Comparison of ENCODE assay signal across 2 mouse cellular contexts in genomic region chr1:72309744-72310424, GRCm38 (mm10).
TF ChIP-seq lines count a peak whose summit lies in the region.

No protein-coding gene starts in this region.

TF ChIP-seq in CH12.LX, 34 proteins besides CTCF, POLR2A, EP300 and RAD21:
- TF ChIP-seq HCFC1 (IDR thresholded peaks at IDR 0.05; ENCODE audit: low read depth, low read length) (no peak), ETS1 (conservative IDR thresholded peaks at IDR 0.05; ENCODE audit: low read depth, low read length) (peak; percentile 34; the same call in 1 of the 2 replicates)
TF ChIP-seq in CH12.LX: peak in this region for 1.

TF ChIP-seq in myocyte, 11 proteins besides CTCF, POLR2A, EP300 and RAD21:
- TF ChIP-seq USF1 (IDR thresholded peaks at IDR 0.05; ENCODE audit: low read depth) (peak; percentile 56), POLR2AphosphoS2 (IDR thresholded peaks at IDR 0.05; ENCODE audit: insufficient read length, low read depth) (peak; percentile 18), REST (IDR thresholded peaks at IDR 0.05; ENCODE audit: insufficient read depth, insufficient read length) (no peak), SRF (IDR thresholded peaks at IDR 0.05; ENCODE audit: control insufficient read depth, insufficient read length, low read depth) (peak; percentile 7), MYOD1 (IDR thresholded peaks at IDR 0.05; ENCODE audit: control insufficient read depth in 1 of 3, insufficient read length in 2 of 3, low read depth in 2 of 3) (peak; percentile 82 to 98 (median 98)), TCF3 (IDR thresholded peaks at IDR 0.05; ENCODE audit: insufficient read length, low read depth) (peak; percentile 97), TCF12 (IDR thresholded peaks at IDR 0.05; ENCODE audit: insufficient read depth, poor library complexity, severe bottlenecking) (peak; percentile 91), MYOG (IDR thresholded peaks at IDR 0.05; ENCODE audit: control insufficient read depth in 1 of 3, insufficient read depth in 1 of 3, insufficient read length in 2 of 3, low read depth in 2 of 3) (peak; percentile 75 to 94 (median 93)), MAX (IDR thresholded peaks at IDR 0.05; ENCODE audit: low read depth) (no peak), E2F4 (IDR thresholded peaks at IDR 0.05; ENCODE audit: insufficient read depth) (no peak), CEBPB (IDR thresholded peaks at IDR 0.05; ENCODE audit: insufficient read depth, poor library complexity, severe bottlenecking) (no peak)
